Mouse (Mus musculus) heart, postnatal 14 days (tissue): ENCODE results near the gene Gm10147. TPM values are rescaled to one million over a fixed set of nuclear protein-coding genes. Genes with fewer than 3 reads are reported as not detected.
"Not testable (repeated sequence)": the region's sequence is repeated elsewhere in the genome, so short reads cannot be mapped to it uniquely, and the experiment has no call there.

ENCODE experiments used
- DNase-seq, 2 experiments: peaks; one replicate each; pipeline ENCODE4 v3.0.0; 2021 to 2022
- intact Hi-C: fragments of 180-260 bp; cut with DNase I; formaldehyde crosslinking; loops from one replicate; pipeline ENCODE4 v1.15.1; 2025
- long read RNA-seq, 2 experiments: library from polyadenylated mRNA; stranded (forward); transcript quantifications; one replicate each; pipeline ENCODE4 v2.0.0; 2021
- microRNA-seq, 2 experiments: library from miRNA; unstranded; fragments of <30 nt; microRNA quantifications; one replicate each; pipeline ENCODE4 v1.2.0; 2021 to 2022
- total RNA-seq, 2 experiments: library from RNA; stranded (reverse); gene quantifications; 2 replicates each; pipeline ENCODE4 v1.2.3; 2021

Gm10147 gene
- total RNA-seq: not detected
- long read RNA-seq, experiment 1: 0 reads
- long read RNA-seq, experiment 2: 0 reads

- intact Hi-C loops, DNase-seq: not testable (repeated sequence)
Measured at GRCm38 (mm10) chrX:28607742-28608141, at the start of gene Gm10147. Gene Gm10147 (minus strand): TSS chrX:28607842.

Small RNA genes within 50 kb of the gene (microRNA-seq; reads per million reads assigned to microRNA genes)
- gene Gm44499: 0 reads per million in 2 experiments
